Mouse (Mus musculus) hindbrain, embryonic 13.5 days (tissue): ENCODE results near the gene Brdt. TPM values are rescaled to one million over a fixed set of nuclear protein-coding genes. Genes with fewer than 3 reads are reported as not detected.

Experiments used
- ATAC-seq: fragments of 200-750 bp; cut with Nextera tagmentation; 2 replicates; pipeline ENCODE4 v1.8.0; 2017; ENCODE audit warnings: moderate TSS enrichment; ENCODE audit not compliant: low FRiP score
- H3K27ac ChIP-seq: fragments of 300-500 bp; sonication (generic); 2 replicates; pipeline ENCODE4 v1.5.1; 2015; ENCODE audit warnings: inconsistent platforms, mild to moderate bottlenecking, moderate library complexity
- H3K27me3 ChIP-seq: fragments of 300-500 bp; sonication (generic); 2 replicates; pipeline ENCODE4 v1.6.1; 2015; ENCODE audit warnings: mild to moderate bottlenecking, inconsistent platforms
- H3K36me3 ChIP-seq: fragments of 300-500 bp; sonication (generic); 2 replicates; pipeline ENCODE4 v1.6.1; 2015; ENCODE audit warnings: mild to moderate bottlenecking, inconsistent platforms
- H3K4me1 ChIP-seq: fragments of 300-500 bp; sonication (generic); replicated peaks from 2 replicates; pipeline ENCODE4 v1.6.1; 2015; ENCODE audit warnings: inconsistent platforms
- H3K4me2 ChIP-seq: fragments of 300-500 bp; sonication (generic); 2 replicates; pipeline ENCODE4 v1.6.1; 2015; ENCODE audit warnings: inconsistent platforms, mild to moderate bottlenecking, moderate library complexity
- H3K4me3 ChIP-seq: fragments of 300-500 bp; sonication (generic); 2 replicates; pipeline ENCODE4 v1.5.1; 2015; ENCODE audit warnings: mild to moderate bottlenecking, inconsistent platforms
- H3K9ac ChIP-seq: fragments of 300-500 bp; sonication (generic); 2 replicates; pipeline ENCODE4 v1.6.1; 2015; ENCODE audit warnings: mild to moderate bottlenecking, inconsistent platforms
- H3K9me3 ChIP-seq: fragments of 300-500 bp; sonication (generic); 2 replicates; pipeline ENCODE4 v1.6.1; 2016; ENCODE audit warnings: inconsistent platforms
- WGBS: fragments of 180-500 bp; shearing (Covaris S2); methylation state at CpG from one replicate; pipeline ENCODE4 v1.1.7; 2015; 5-methylcytosine and 5-hydroxymethylcytosine counted together
- polyA plus RNA-seq: library from polyadenylated mRNA; unstranded; fragments of >200 nt; fragmentation: Nextera tagmentation; extraction: Ambion mirVana; gene quantifications from 2 replicates; pipeline ENCODE4 v1.2.1, GENCODE M21; 2015

Gene Brdt
- polyA plus RNA-seq = 2.1 and 2.8 TPM in 2 replicates

- Histone ChIP-seq H3K9ac (no peak within 1 kb of the TSS), H3K4me1 (no peaks in the 10 kb centered on the region), H3K27me3 (no peaks in the 10 kb centered on the region), H3K9me3 (no peaks in the 10 kb centered on the region), H3K36me3 (no peaks in the 10 kb centered on the region), H3K4me3 (no peak within 1 kb of the TSS), H3K4me2 (no peak within 1 kb of the TSS), H3K27ac (no peak within 1 kb of the TSS)
- no peak for ATAC-seq
- WGBS = 88% methylated on average over 30 of the region's 30 CpGs
Observed at GRCm38 (mm10) chr5:107330916-107331421, at the start of gene Brdt. Brdt (plus strand) TSS chr5:107331159.

DNA sequence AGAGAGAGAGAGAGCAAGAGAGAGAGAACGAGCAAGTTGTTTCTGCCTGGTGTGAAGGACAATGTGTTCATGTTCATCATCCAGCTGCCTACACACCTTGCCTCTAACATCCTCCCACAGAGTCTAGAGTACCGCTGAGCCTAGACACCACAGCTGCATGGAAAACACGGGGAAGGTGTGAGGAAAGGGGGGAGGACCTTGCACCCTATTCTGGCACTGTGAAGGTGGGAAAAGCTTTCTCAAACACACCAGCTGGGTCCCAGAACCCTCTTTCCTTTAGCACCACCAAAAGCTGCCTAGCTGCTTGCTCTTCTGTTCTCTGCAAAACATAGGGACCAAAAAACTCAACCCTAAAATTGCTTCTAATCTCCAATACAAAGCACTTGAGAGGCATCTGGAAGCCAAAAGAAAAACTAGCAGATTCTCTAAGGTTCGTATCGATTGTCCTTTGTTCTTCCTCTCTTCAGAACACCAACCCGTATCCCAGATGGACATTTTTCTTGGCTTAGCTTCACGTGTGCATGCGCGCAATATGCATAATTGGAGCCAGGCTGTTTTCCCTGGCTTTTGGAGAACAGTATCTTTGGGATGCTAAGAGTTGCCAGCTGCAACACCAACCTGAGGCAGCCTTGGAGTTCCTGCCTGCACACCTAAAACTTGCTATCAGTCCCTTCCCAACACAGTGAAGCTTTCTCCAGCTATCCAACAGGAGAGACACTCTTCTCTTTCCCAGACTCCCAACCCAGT, 48.2 kb upstream of the Brdt start:
- no peaks in the 10 kb centered on the region for H3K36me3 ChIP-seq
- H3K4me2 ChIP-seq = no peak overlapping the region
- H3K4me1 ChIP-seq = no peaks in the 10 kb centered on the region
- H3K27ac ChIP-seq = no peak overlapping the region
- H3K4me3 ChIP-seq = no peak overlapping the region
- no peak overlapping the region for H3K9ac ChIP-seq
- no peak for ATAC-seq
- H3K9me3 ChIP-seq = peaks cover 4% of the 10 kb centered on the region; the same call in 1 of the 2 replicates
- WGBS = 82% methylated on average over 9 of the region's 9 CpGs
- peaks cover 4% of the 10 kb centered on the region; the same call in 1 of the 2 replicates for H3K27me3 ChIP-seq

DNA sequence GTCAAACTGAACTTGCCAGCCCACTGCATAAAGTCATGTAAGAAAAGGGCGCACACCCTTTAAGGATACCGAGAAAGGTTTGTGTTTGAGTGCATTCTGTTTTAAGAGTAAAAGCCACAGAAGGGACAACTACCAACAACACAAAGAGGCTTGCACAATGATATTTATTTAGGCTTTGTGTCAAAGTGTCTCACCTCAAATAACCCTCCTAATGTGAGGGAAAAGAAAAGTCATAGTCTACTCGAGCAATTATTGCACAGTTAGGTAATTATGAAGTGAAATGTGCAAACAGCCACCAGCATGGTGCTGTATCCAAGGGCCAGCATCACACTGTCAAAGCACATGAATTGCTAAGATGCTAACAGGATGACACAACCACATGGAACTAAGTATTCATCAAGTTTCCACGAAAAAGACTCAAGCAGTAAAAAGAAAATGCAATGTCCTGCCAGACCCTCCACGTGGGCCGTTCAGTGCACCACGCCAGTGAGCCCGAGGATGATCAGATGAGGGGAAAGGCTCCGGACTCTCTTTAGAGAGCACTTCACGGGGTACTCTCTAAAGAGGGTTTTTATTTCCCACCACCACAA, 46.9 kb upstream of the Brdt start:
- Histone ChIP-seq H3K27me3 (peaks cover 16% of the 10 kb centered on the region), H3K9me3 (peaks cover 4% of the 10 kb centered on the region; the same call in 1 of the 2 replicates), H3K36me3 (no peaks in the 10 kb centered on the region), H3K4me2 (no peak overlapping the region), H3K4me3 (no peak overlapping the region), H3K9ac (no peak overlapping the region), H3K4me1 (peaks cover 10% of the 10 kb centered on the region), H3K27ac (no peak overlapping the region)
- no peak for ATAC-seq
- 73% methylated on average over 10 of the region's 10 CpGs for WGBS

- ATAC-seq = no peak
- Histone ChIP-seq H3K9me3 (peaks cover 2% of the 10 kb centered on the region; the same call in 1 of the 2 replicates), H3K36me3 (no peaks in the 10 kb centered on the region), H3K27me3 (peaks cover 22% of the 10 kb centered on the region), H3K4me2 (no peak overlapping the region), H3K27ac (no peak overlapping the region), H3K9ac (no peak overlapping the region), H3K4me1 (peaks cover 15% of the 10 kb centered on the region), H3K4me3 (no peak overlapping the region)
- 87% methylated on average over 6 of the region's 6 CpGs for WGBS
Observed at GRCm38 (mm10) chr5:107285563-107285962, 45.4 kb upstream of the Brdt start.

DNA sequence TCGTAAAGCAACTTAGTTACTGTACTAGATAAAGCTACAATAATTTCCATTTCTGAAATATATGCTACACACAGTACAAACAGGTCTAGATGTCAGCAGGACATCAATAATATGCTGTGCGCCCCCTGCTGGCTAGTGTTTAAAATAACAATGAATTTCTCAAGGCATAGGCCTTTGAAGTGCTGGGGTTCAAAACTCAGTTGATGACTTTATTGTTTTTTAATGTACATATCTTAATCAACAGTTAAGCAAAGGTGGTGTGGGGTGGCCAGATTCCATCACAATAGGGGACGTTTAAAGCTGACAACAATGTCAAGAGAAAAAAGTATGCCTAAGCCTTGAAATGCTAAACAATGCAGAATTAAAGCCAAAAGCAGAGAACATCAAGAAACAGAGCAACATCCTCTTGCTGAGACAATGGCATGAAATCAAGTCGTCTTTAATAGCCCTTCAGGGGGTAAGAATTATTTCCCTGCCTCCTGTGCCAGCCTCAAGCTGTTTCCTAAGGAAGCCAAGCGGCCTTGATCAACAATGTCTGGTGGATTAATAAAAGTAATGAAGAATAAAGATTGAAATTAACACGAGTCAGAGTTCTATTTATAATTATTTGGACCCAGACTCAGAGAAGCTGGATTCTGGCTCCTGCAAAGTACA, 43.6 kb upstream of the Brdt start:
- Histone ChIP-seq H3K27me3 (peaks cover 36% of the 10 kb centered on the region), H3K27ac (no peak overlapping the region), H3K4me3 (peak overlapping the region; percentile 73), H3K36me3 (no peaks in the 10 kb centered on the region), H3K4me2 (peak overlapping the region; percentile 99), H3K9me3 (no peaks in the 10 kb centered on the region), H3K4me1 (peaks cover 15% of the 10 kb centered on the region), H3K9ac (no peak overlapping the region)
- no peak for ATAC-seq
- 26% methylated on average over 6 of the region's 6 CpGs for WGBS

DNA sequence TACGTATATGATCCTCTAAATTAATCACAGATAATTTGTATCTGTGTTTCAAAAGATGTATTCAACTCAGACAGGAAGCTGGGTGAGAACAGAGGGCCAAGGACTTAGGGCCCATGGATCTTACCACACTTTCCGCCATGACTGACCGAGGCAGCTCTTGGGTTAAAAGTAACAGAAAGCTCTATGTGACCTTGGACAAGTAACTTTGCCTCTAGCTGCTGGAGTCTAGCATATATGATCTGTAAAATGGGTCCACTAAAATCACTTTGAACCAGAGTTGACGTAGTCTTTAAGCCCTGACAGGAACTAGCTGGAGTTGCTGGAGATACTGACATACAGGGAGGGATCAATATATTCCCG, 43.1 kb upstream of the Brdt start:
- Histone ChIP-seq H3K4me3 (peak overlapping the region; percentile 73), H3K27me3 (peaks cover 36% of the 10 kb centered on the region), H3K4me2 (peak overlapping the region; percentile 99), H3K9ac (peak overlapping the region; percentile 81; the same call in 1 of the 2 replicates), H3K9me3 (no peaks in the 10 kb centered on the region), H3K36me3 (no peaks in the 10 kb centered on the region), H3K27ac (no peak overlapping the region), H3K4me1 (peaks cover 15% of the 10 kb centered on the region)
- WGBS = 50% methylated on average over 5 of the region's 5 CpGs
- ATAC-seq = no peak

GRCm38 (mm10) chr5:107288427-107289233, 42.3 kb upstream of the Brdt start:
- peak overlapping the region; percentile 99 for H3K4me2 ChIP-seq
- peaks cover 15% of the 10 kb centered on the region for H3K4me1 ChIP-seq
- H3K4me3 ChIP-seq = peak overlapping the region; percentile 73
- WGBS = under 1% methylated on average over 55 of the region's 62 CpGs
- ATAC-seq = peak; percentile 62
- H3K27ac ChIP-seq = peak overlapping the region; percentile 78
- peaks cover 36% of the 10 kb centered on the region for H3K27me3 ChIP-seq
- peak overlapping the region; percentile 81 for H3K9ac ChIP-seq
- no peaks in the 10 kb centered on the region for H3K36me3 ChIP-seq
- no peaks in the 10 kb centered on the region for H3K9me3 ChIP-seq

DNA sequence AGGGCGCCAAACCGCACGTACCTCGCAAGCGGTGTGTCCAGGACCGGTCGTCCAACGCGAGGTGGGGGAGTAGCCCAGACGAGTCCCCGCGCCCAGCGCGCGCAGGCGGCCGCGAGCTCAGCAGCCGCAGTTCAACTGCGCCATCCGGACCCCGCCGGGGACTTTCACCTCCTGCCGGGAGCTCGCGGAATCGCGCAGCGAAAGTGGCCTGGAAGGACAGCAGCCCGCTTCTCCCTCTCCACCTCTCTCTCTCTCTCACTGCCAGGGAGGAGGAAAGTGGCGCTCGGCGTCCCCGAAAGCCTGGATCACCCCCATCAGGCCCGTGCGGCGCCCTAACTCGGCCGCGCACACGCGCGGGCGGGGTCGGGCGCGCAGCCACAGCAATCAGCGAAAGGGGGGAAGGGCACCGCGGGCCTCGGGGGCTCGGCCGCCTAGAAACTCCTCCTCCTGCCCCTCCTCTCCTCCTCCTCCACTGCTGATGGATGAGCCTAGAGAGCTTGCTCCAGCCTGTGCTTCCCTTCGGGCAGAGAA, 41.7 kb upstream of the Brdt start, which contains the start of gene Tgfbr3:
Gene Tgfbr3 (minus strand): TSS at position 396 of the 531 bp plus-strand sequence.
- peaks cover 15% of the 10 kb centered on the region for H3K4me1 ChIP-seq
- WGBS = under 1% methylated on average over 51 of the region's 54 CpGs
- no peaks in the 10 kb centered on the region for H3K36me3 ChIP-seq
- peak; percentile 95 for ATAC-seq
- H3K27me3 ChIP-seq = peaks cover 36% of the 10 kb centered on the region
- peak within 1 kb of the TSS; percentile 81 for H3K9ac ChIP-seq
- peak within 1 kb of the TSS; percentile 99 for H3K4me2 ChIP-seq
- H3K9me3 ChIP-seq = no peaks in the 10 kb centered on the region
- H3K4me3 ChIP-seq = peak within 1 kb of the TSS; percentile 73
- peak within 1 kb of the TSS; percentile 78 for H3K27ac ChIP-seq

- Histone ChIP-seq H3K9ac (peak overlapping the region; percentile 81; the same call in 1 of the 2 replicates), H3K4me1 (peaks cover 15% of the 10 kb centered on the region), H3K27me3 (peaks cover 36% of the 10 kb centered on the region), H3K36me3 (no peaks in the 10 kb centered on the region), H3K4me2 (peak overlapping the region; percentile 99), H3K9me3 (no peaks in the 10 kb centered on the region), H3K27ac (no peak overlapping the region), H3K4me3 (peak overlapping the region; percentile 73)
- no peak for ATAC-seq
- whole genome bisulfite sequencing = 28% methylated on average over 8 of the region's 8 CpGs
Observed at GRCm38 (mm10) chr5:107289986-107290385, 41.0 kb upstream of the Brdt start.

DNA sequence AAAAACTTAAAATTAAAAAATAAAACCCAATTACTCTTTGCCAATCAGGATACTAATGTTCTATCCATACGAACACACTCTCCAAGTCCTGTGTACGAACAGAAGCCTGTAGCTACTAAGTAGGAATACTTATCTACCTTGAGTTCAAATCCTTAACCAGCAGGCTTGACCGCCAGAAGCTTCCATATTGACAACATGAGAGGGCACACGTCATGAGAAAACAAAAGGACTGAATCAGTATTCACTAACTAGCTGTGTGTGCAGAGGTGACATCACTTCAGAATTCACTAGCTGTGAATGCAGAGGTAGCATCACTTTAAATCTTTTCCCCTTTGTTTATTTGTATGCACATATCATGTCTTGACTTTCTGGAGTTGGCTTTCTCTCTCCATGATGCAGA, 36.9 kb upstream of the Brdt start:
- Histone ChIP-seq H3K4me1 (peaks cover 17% of the 10 kb centered on the region), H3K27me3 (peaks cover 20% of the 10 kb centered on the region), H3K9me3 (no peaks in the 10 kb centered on the region), H3K27ac (no peak overlapping the region), H3K36me3 (no peaks in the 10 kb centered on the region), H3K9ac (no peak overlapping the region), H3K4me3 (no peak overlapping the region), H3K4me2 (no peak overlapping the region)
- ATAC-seq = no peak
- 88% methylated on average over 4 of the region's 4 CpGs for WGBS

DNA sequence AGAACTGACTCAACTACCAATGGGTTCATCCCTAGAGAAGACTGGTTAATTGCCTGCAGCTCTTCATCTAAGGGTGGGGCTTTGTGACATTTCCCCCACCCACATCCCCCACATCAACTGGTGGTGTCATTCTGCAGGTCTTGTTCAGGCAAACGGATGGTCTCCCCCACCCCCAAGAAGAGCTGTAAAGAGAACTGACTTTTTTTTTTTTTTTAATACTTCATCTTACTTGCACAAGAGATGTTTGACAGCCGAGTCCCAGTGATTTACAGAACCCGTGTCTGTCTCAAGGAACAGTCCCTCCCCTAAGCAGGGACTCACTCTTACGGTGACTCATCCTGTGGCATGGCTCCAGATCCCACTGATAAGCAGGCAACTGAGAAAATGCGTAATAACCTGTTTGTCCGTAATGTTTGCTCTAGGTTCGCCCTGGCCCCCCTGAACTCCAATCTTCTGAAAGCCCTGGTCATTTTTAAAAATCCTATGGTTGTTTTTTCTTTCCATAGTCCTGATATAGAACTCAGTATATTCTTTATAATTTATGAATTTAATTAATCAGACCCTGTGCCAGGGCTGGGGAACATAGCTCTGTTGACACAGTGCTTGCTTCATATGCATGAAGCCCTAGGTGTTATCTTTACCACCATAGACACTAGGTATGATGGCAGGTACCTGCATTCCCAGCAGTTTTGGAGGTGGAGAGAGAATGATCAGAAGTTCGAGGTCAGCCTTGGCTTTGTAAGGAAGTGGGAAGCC, 35.7 kb upstream of the Brdt start:
- 74% methylated on average over 8 of the region's 8 CpGs for WGBS
- no peaks in the 10 kb centered on the region for H3K36me3 ChIP-seq
- no peak overlapping the region for H3K9ac ChIP-seq
- no peak overlapping the region for H3K27ac ChIP-seq
- peaks cover 12% of the 10 kb centered on the region for H3K4me1 ChIP-seq
- no peaks in the 10 kb centered on the region for H3K9me3 ChIP-seq
- H3K27me3 ChIP-seq = peaks cover 17% of the 10 kb centered on the region
- no peak overlapping the region for H3K4me3 ChIP-seq
- no peak overlapping the region for H3K4me2 ChIP-seq
- ATAC-seq = no peak
